Mouse (Mus musculus): ENCODE measurements around the gene Iqgap2. TPM values are rescaled to one million over a fixed set of nuclear protein-coding genes. Genes with fewer than 3 reads are reported as not detected.

The Iqgap2 gene
- polyA plus RNA-seq, 1 experiment = 18.5 TPM

DNA sequence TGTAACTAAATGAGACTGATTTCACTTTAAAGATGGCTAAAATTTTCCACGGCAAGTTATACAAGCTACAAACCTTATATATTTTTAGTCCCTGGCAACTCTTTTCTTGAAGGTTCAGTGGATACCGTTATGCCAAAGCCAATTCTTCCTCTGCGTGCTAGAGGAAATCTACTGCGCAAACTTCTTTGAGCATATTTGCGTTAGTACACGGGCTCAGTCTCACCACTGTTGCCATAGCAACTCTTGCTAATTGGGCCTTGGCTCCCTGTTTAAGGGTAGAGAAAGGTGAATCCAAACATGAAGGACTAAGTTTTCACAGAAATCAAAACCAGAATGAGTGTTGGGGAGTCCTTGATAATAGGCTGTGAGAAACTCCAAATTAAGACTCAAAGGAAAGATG, 68.8 kb downstream of the Iqgap2 start:
- no peak overlapping the region for H3K4me3 ChIP-seq (ENCODE audit: low read depth, low read length)

DNA sequence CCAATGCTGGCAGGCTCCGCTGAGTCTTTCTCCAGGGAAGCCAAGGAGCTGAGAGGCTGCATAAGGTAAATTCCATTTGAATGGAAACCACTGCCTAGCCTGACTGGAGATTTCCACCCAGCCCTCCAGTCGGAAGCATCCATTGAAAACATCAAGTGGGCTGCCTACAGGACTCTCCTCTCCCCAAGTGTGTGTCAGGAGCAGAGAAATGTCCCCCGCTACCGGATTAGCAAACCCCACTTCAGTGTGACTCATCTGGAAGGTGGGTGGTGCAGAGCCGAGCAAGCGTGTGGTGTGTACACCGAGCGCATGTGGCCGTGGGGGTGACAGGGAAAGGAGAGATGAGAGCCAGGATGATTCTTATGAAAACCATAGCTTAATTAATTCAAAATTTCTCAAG, 71.7 kb downstream of the Iqgap2 start:
- H3K27ac ChIP-seq (ENCODE audit: insufficient read depth, low read length) = no peak overlapping the region
- H3K9me3 ChIP-seq (replicated peaks; ENCODE audit: control insufficient read depth, insufficient read depth, low read length, poor library complexity, severe bottlenecking) = no peaks in the 10 kb centered on the region
- TF ChIP-seq EP300 (IDR thresholded peaks at IDR 0.05; ENCODE audit: insufficient read depth, low read depth, low read length) (no peak), POLR2A (IDR thresholded peaks at IDR 0.05; ENCODE audit: insufficient read depth, low read length) (no peak), CTCF (IDR thresholded peaks at IDR 0.05; ENCODE audit: low read depth, low read length) (no peak)
- H3K4me3 ChIP-seq (ENCODE audit: low read depth, low read length) = no peak overlapping the region
- no peaks in the 10 kb centered on the region for H3K4me1 ChIP-seq (ENCODE audit: control insufficient read depth, insufficient read depth, low read length)
- no peaks in the 10 kb centered on the region for H3K36me3 ChIP-seq (ENCODE audit: control insufficient read depth, insufficient read depth, low read length, poor library complexity, severe bottlenecking)
- no peaks in the 10 kb centered on the region for H3K27me3 ChIP-seq (ENCODE audit: control insufficient read depth, insufficient read depth, low read length, poor library complexity, severe bottlenecking)
- no peak overlapping the region for H3K9ac ChIP-seq (ENCODE audit: low read depth, poor library complexity, severe bottlenecking)

More for the DNA sequence above, 68.8 kb downstream of the Iqgap2 start:
- no peaks in the 10 kb centered on the region for H3K27me3 ChIP-seq (ENCODE audit: control insufficient read depth, insufficient read depth, low read length, poor library complexity, severe bottlenecking)
- no peak for TF ChIP-seq POLR2A (IDR thresholded peaks at IDR 0.05; ENCODE audit: insufficient read depth, low read length)
- no peaks in the 10 kb centered on the region for H3K9me3 ChIP-seq (replicated peaks; ENCODE audit: control insufficient read depth, insufficient read depth, low read length, poor library complexity, severe bottlenecking)
- no peak overlapping the region for H3K9ac ChIP-seq (ENCODE audit: low read depth, poor library complexity, severe bottlenecking)
- no peaks in the 10 kb centered on the region for H3K36me3 ChIP-seq (ENCODE audit: control insufficient read depth, insufficient read depth, low read length, poor library complexity, severe bottlenecking)
- no peaks in the 10 kb centered on the region for H3K4me1 ChIP-seq (ENCODE audit: control insufficient read depth, insufficient read depth, low read length)
- no peak overlapping the region for H3K27ac ChIP-seq (ENCODE audit: insufficient read depth, low read length)

DNA sequence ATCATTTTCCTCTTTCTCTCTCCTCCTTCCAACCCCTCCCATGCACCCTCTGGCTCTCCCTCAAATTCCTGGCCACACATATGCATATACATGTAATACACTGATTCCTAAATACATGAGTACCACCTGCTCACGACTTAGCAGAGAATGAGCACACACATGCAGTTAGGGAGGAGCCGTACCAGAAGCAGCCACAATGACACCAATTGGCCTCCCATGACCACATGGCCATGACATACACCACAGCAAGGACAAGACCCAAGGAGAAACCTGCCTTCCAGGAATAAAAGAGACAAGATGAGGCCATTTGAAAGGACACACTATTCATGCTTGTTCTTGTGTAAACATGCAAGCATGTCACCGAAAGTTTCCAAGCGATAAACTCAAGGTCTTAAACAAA, 72.8 kb downstream of the Iqgap2 start:
- Histone ChIP-seq H3K36me3 (ENCODE audit: control insufficient read depth, insufficient read depth, low read length, poor library complexity, severe bottlenecking) (no peaks in the 10 kb centered on the region), H3K27me3 (ENCODE audit: control insufficient read depth, insufficient read depth, low read length, poor library complexity, severe bottlenecking) (no peaks in the 10 kb centered on the region), H3K27ac (ENCODE audit: insufficient read depth, low read length) (no peak overlapping the region), H3K9me3 (replicated peaks; ENCODE audit: control insufficient read depth, insufficient read depth, low read length, poor library complexity, severe bottlenecking) (no peaks in the 10 kb centered on the region), H3K4me1 (ENCODE audit: control insufficient read depth, insufficient read depth, low read length) (no peaks in the 10 kb centered on the region), H3K9ac (ENCODE audit: low read depth, poor library complexity, severe bottlenecking) (no peak overlapping the region), H3K4me3 (ENCODE audit: low read depth, low read length) (no peak overlapping the region)
- TF ChIP-seq POLR2A (IDR thresholded peaks at IDR 0.05; ENCODE audit: insufficient read depth, low read length) = no peak
- TF ChIP-seq CTCF (IDR thresholded peaks at IDR 0.05; ENCODE audit: low read depth, low read length) = no peak
- no peak for TF ChIP-seq EP300 (IDR thresholded peaks at IDR 0.05; ENCODE audit: insufficient read depth, low read depth, low read length)

DNA sequence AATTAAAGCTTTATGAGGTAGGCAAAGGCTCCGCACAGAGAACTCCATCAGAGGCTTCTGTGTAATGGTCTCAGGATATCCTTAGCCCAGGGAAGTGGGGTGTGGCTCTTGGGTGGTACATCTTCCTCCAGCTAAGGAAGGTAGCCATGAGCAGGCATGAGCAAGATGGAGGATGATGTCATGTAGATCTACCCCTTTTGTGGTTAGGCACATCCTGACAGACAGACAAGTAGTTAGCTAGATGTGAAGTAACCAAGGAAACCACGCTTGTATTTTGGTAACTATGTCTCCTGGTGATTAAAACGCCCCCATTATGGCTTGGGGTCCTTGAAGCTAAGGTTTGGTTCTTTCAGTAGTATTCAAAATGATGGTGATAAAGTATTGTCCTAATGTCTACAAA, 78.1 kb downstream of the Iqgap2 start:
- no peak for TF ChIP-seq CTCF (IDR thresholded peaks at IDR 0.05; ENCODE audit: low read depth, low read length)
- no peak for TF ChIP-seq EP300 (IDR thresholded peaks at IDR 0.05; ENCODE audit: insufficient read depth, low read depth, low read length)
- no peak for TF ChIP-seq POLR2A (IDR thresholded peaks at IDR 0.05; ENCODE audit: insufficient read depth, low read length)
- H3K4me1 ChIP-seq (ENCODE audit: control insufficient read depth, insufficient read depth, low read length) = no peaks in the 10 kb centered on the region
- no peaks in the 10 kb centered on the region for H3K36me3 ChIP-seq (ENCODE audit: control insufficient read depth, insufficient read depth, low read length, poor library complexity, severe bottlenecking)
- no peak overlapping the region for H3K4me3 ChIP-seq (ENCODE audit: low read depth, low read length)
- H3K9ac ChIP-seq (ENCODE audit: low read depth, poor library complexity, severe bottlenecking) = no peak overlapping the region
- no peaks in the 10 kb centered on the region; the same call in 1 of the 2 replicates for H3K27me3 ChIP-seq (ENCODE audit: control insufficient read depth, insufficient read depth, low read length, poor library complexity, severe bottlenecking)
- no peak overlapping the region for H3K27ac ChIP-seq (ENCODE audit: insufficient read depth, low read length)
- no peaks in the 10 kb centered on the region for H3K9me3 ChIP-seq (replicated peaks; ENCODE audit: control insufficient read depth, insufficient read depth, low read length, poor library complexity, severe bottlenecking)

DNA sequence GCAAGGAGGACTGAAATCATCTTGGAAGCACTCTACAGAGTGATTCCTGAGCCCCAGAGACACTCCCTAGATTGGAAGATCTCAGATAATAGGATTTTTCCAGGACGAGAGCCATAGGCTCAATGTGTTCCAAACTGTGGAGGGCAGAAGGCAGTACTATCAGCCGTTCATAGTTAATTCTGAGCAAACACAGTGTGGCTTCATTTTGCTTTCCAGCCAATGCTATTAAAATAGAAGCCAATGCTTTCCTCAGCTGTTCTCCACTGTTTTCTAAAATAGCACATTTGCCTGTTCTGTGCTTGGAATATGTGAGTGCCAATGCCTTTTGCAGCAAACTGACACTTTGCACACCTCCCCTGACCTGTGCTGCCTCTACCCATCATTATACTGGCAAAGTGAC, 80.9 kb downstream of the Iqgap2 start:
- Histone ChIP-seq H3K9ac (ENCODE audit: low read depth, poor library complexity, severe bottlenecking) (no peak overlapping the region), H3K27me3 (ENCODE audit: control insufficient read depth, insufficient read depth, low read length, poor library complexity, severe bottlenecking) (no peaks in the 10 kb centered on the region; the same call in 1 of the 2 replicates), H3K4me3 (ENCODE audit: low read depth, low read length) (no peak overlapping the region), H3K9me3 (replicated peaks; ENCODE audit: control insufficient read depth, insufficient read depth, low read length, poor library complexity, severe bottlenecking) (no peaks in the 10 kb centered on the region), H3K27ac (ENCODE audit: insufficient read depth, low read length) (no peak overlapping the region), H3K36me3 (ENCODE audit: control insufficient read depth, insufficient read depth, low read length, poor library complexity, severe bottlenecking) (no peaks in the 10 kb centered on the region), H3K4me1 (ENCODE audit: control insufficient read depth, insufficient read depth, low read length) (no peaks in the 10 kb centered on the region)
- no peak for TF ChIP-seq CTCF (IDR thresholded peaks at IDR 0.05; ENCODE audit: low read depth, low read length)
- no peak for TF ChIP-seq POLR2A (IDR thresholded peaks at IDR 0.05; ENCODE audit: insufficient read depth, low read length)
- TF ChIP-seq EP300 (IDR thresholded peaks at IDR 0.05; ENCODE audit: insufficient read depth, low read depth, low read length) = no peak

DNA sequence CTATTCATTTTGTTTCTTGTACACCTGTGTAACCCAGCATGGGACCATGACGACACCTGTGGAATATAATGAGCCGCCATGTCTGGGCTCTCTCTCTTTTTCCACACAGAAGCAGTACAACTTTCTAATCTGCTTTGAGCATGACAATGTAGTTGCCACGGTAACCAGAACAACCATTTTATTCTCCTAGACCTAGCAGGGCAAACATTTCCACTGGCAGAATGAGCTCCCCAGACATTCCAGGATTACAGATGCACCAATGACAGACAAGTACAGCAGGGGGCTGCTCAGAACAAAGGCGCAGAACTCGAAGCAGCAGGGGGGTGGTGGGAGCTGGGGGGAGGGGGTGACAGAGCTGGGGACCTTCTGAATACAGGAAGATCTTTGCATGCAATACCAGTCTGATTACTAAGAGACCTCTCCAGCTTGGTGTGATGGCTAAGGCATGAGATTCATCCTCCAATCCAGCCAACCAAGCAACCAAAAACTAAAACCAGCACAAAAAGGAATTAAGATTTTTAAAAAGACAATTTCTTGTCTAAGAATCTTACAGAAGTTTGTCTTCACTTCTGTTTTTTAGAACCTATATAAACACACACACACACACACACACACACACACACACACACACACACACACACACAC, 84.5 kb downstream of the Iqgap2 start:
- Histone ChIP-seq H3K9ac (ENCODE audit: low read depth, poor library complexity, severe bottlenecking) (no peak overlapping the region), H3K4me3 (ENCODE audit: low read depth, low read length) (no peak overlapping the region), H3K27ac (ENCODE audit: insufficient read depth, low read length) (no peak overlapping the region), H3K27me3 (ENCODE audit: control insufficient read depth, insufficient read depth, low read length, poor library complexity, severe bottlenecking) (no peaks in the 10 kb centered on the region; the same call in 1 of the 2 replicates), H3K36me3 (ENCODE audit: control insufficient read depth, insufficient read depth, low read length, poor library complexity, severe bottlenecking) (no peaks in the 10 kb centered on the region), H3K9me3 (replicated peaks; ENCODE audit: control insufficient read depth, insufficient read depth, low read length, poor library complexity, severe bottlenecking) (no peaks in the 10 kb centered on the region), H3K4me1 (ENCODE audit: control insufficient read depth, insufficient read depth, low read length) (no peaks in the 10 kb centered on the region)
- TF ChIP-seq CTCF (IDR thresholded peaks at IDR 0.05; ENCODE audit: low read depth, low read length) (no peak), POLR2A (IDR thresholded peaks at IDR 0.05; ENCODE audit: insufficient read depth, low read length) (no peak), EP300 (IDR thresholded peaks at IDR 0.05; ENCODE audit: insufficient read depth, low read depth, low read length) (no peak)
